Mouse (Mus musculus): ENCODE measurements around the gene Gpx3.
"Not testable (repeated sequence)": the region's sequence is repeated elsewhere in the genome, so short reads cannot be mapped to it uniquely, and the experiment has no call there.

Gpx3 gene

DNA sequence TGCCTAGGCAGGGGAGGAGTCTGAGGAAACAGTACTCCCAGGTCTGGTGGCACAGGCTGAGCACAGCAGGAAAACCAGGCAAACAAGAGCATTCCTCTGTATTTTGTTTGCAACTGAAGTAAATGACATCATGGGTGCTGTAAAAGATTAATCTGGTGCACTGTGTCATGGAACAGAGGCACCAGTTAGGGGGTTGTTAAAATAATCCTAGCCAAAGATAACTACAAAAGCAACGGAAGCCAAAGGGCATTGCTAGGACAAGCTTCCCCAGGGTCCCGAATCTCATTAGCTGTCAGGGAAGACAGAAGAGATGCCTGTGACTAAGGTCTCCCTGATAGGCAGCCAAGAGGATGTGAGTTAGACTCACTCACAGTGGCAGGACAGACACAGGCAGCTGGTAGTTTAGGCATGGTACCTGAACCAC, 21.2 kb upstream of the Gpx3 start:
- no peak for DNase-seq (ENCODE audit: low read depth, low spot score)

DNA sequence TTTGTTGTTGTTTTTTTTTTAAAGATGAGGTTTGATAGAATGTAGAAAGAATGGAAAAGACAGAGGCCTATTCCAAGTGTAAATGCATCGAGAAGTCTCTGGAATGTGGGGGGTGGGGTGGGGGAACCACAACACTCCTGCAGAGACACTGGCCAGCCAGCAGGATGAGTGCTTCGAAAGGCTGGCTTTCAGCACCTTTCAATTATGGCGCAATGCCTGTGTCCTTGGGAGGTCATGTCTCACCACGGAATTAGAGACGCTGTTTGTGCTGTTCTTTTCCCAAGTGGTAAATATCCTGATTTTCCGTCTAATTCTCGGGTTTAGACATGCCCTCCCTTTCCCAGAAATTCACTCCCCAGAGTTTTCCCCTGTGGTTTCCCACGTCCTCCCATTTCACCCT, 19.6 kb upstream of the Gpx3 start:
- no peak for DNase-seq (ENCODE audit: low read depth, low spot score)

GRCm38 (mm10) chr11:54884197-54884828, 17.9 kb upstream of the Gpx3 start:
- DNase-seq (ENCODE audit: low read depth, low spot score), result no peak

- no peak for DNase-seq (ENCODE audit: low read depth, low spot score)
These were observed 17.3 kb upstream of the Gpx3 start for GRCm38 (mm10) chr11:54884937-54885336.

DNA sequence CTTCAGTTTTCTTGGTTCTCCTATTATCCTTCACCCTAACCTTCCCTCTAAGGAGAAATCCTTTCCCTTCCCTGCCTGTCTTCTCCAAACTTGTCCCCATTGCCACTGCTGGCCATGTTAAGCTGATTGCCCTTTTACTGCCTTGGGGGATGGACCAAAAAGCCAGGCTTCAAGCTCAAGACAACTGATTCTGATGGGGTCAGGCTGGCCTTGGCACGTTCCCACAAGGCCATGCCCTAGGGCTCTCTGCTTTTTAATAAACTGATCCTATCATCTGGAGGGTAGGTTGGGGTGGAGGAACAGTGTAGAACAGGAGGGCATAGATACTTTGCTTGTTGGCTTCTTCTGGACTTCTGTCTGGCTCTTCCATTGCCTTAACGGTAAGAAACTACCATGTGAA, 16.8 kb upstream of the Gpx3 start:
- DNase-seq (ENCODE audit: low read depth, low spot score), result no peak

GRCm38 (mm10) chr11:54887927-54888326, 14.3 kb upstream of the Gpx3 start:
- DNase-seq (ENCODE audit: low read depth, low spot score), result no peak

GRCm38 (mm10) chr11:54891341-54891740, 10.9 kb upstream of the Gpx3 start:
- no peak for DNase-seq (ENCODE audit: low read depth, low spot score)

DNA sequence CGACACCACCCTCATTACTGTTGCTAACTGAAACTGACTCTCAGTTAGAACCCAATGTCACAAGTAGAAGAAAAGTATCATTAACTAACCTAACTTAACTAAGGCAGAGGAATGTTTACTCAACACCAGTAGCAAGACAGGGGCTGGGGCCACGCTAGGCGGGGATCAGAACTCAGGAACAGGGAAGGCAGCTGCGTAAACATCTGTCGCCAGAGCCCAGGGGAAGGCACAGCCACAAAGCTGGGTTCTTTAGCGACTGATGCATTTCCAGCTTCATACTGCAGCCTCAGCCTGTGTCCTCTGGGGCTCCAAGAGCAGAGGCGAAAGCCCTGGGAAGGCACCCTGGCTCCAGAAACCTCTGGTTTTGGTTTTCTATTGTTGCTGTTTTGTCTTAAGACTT, 10.2 kb upstream of the Gpx3 start:
- no peak for DNase-seq (ENCODE audit: low read depth, low spot score)

DNA sequence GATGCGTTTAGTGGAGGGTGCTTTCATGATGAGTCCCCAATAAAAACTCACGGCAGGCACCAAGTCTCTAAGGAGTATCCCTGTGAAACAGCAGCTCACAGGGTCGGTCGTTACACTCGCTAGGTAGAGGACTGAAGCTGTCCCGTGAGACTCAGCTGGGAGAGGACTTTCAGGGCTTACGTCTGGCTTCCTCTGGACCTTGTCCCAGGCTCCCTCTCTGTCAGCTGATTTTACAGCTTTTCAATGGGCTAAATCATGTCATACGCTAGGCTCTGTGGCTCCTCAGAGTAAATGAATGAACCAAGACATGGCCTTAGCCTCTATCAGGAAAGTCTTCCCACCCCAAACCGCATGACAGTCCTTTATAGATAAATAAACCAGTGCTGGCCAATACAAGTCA, 7.7 kb upstream of the Gpx3 start:
- DNase-seq (ENCODE audit: low read depth, low spot score), result no peak

GRCm38 (mm10) chr11:54896646-54897045, 5.6 kb upstream of the Gpx3 start:
- not testable (repeated sequence) for DNase-seq (ENCODE audit: low read depth, low spot score)

DNA sequence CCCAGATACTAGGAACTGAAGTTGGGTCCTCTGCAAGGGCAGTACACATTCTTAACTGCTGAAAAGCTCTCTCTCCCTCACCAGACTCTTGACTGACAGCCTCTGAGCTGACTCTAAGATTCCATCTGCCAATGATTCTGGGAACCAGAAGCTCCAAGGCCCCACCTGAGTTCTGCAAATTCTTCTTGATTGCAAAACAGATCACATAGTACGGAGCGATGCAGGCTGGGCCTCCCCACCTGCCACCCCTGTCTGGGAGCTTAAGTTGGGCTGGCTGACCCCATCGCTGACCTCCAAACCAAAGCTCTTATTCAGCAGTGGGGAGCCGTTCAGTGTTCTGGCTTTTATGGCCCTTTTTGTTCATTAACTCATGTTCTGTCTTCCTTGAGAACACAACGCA, 4.8 kb upstream of the Gpx3 start:
- DNase-seq (ENCODE audit: low read depth, low spot score), result no peak

- DNase-seq (ENCODE audit: low read depth, low spot score), result no peak
These were observed 2.6 kb upstream of the Gpx3 start for GRCm38 (mm10) chr11:54899657-54900056.

GRCm38 (mm10) chr11:54903339-54903738, 1.1 kb downstream of the Gpx3 start:
- no peak for DNase-seq (ENCODE audit: low read depth, low spot score)

DNA sequence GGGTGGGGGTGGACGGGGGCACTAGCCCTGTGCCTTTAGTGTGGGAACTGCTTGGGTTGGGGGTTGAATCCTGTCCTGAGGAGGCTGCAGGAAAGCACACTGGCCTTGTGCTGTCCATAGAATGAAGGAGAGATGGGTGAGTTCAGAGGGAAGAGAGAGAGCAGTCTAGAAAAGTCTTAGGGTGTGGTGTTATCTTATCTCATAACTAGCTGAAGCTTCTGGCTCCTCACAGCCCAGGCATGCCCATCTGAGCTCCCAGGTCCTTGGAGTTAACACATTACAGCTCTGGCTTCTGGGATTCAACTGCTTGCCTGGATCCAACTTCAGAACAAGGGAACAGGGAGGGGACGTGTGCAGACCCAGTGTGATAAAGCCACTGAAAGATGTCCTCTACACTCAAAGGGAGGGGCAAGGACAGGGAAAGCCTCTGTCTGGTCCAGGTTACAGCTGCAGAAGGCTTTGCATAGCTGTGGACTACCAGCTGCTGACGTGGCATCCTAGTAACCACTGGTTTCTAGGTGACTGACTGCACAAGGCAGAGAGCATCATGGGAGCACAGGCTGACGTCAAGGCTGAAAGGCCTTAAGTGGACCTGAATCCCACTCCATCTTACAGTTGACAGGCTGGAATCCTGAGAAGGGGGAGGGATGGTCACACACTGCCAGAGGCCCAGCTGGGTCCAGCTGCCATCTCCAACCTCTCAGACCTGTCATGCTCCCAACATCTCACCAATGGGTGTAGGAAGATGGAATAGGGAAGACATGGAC, 1.9 kb downstream of the Gpx3 start:
- no peak for DNase-seq (ENCODE audit: low read depth, low spot score)

DNA sequence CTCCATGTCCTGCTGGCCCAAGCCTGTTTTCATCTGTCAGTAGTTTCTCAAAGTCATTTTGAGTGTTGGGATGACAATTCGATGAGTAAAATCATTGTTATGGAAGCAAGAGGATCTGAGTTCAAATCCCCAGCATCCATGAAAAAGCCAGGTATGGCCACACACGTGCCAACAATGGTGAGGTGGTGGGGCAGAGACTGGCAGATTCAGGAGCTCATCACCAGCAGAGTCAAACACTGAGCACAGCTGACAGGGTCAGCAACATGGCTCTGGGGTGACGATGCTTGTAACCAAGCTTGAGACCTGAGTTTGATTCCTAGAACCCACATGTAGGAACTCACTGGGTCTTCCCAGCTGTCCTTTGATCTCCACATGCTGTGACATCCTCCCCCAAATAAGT, 2.8 kb downstream of the Gpx3 start:
- no peak for DNase-seq (ENCODE audit: low read depth, low spot score)

DNA sequence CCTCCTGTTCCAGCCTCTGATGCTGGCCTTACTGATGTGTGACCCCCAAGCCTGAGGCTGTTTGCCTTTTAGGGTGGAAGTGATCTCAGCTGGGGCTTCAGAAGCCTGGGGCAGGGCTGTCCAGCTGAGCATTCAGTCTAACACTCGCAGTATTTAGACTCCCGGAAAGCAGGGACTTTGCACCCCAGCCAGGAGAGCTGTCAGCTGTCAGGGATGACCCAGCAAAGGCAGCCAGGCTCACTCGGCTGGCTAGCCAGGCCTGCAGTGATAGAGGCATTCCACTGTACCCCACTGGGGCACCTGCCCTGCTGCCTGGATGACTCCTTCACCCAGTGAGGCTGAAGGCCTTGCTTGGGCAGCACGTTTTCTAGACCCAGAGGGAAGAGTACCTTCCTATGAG, 3.7 kb downstream of the Gpx3 start:
- DNase-seq (ENCODE audit: low read depth, low spot score), result no peak

GRCm38 (mm10) chr11:54906466-54906865, 4.2 kb downstream of the Gpx3 start:
- no peak for DNase-seq (ENCODE audit: low read depth, low spot score)

DNA sequence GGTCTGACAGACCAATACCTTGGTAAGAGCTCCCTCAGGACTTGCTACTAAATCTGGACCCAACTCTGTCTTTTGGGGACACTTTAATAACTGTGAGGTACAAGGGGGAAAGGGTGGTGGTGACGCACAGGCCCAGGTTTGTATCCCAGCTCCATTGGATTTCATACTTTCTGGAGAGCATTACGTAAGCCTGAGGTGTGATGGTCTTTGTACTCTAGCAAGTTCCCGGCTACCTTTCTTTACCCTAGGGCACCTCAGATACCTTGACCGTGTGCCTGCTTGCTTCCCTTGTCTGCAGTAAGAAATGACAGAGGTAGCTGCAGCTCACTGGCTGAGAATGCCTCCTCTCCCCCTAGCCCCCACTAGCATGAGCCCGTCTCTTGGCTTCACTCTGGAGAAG, 5.0 kb downstream of the Gpx3 start:
- no peak for DNase-seq (ENCODE audit: low read depth, low spot score)

DNA sequence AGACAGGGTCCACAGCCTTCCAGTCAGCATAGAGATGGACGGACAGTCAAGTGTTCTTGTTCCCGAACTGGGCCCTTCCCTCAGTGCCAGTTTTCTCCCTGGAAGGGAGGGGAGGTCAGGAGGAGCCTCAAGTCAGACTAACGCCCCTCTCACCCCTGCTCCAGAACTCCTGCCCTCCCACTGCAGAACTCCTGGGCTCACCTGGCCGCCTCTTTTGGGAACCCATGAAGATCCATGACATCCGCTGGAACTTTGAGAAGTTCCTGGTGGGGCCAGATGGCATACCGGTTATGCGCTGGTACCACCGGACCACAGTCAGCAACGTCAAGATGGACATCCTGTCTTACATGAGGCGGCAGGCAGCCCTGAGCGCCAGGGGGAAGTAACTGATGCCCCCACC, 7.0 kb downstream of the Gpx3 start:
- no peak for DNase-seq (ENCODE audit: low read depth, low spot score)

- DNase-seq (ENCODE audit: low read depth, low spot score), result no peak
These were observed 7.9 kb downstream of the Gpx3 start for GRCm38 (mm10) chr11:54910081-54910665.

DNA sequence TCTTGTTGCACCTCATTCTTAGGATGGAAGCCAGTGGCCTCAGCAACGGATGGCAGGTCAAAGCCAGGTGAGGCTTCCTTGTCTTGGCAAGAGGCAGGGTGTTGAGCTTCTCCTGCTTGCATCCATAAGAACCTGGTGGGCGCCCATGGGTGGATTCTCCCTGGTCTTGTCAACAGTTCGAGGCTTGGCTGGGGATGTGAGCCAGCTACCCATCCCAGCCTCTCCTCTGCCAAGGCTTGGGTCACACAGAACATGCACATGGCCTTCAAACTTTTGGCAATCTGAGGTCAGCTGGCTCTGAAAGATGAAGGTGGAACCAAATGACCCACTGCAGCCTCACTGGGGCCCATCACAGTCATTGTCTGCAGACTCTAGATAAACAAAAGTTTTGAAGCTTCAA, 8.9 kb downstream of the Gpx3 start:
- DNase-seq (ENCODE audit: low read depth, low spot score), result no peak

DNA sequence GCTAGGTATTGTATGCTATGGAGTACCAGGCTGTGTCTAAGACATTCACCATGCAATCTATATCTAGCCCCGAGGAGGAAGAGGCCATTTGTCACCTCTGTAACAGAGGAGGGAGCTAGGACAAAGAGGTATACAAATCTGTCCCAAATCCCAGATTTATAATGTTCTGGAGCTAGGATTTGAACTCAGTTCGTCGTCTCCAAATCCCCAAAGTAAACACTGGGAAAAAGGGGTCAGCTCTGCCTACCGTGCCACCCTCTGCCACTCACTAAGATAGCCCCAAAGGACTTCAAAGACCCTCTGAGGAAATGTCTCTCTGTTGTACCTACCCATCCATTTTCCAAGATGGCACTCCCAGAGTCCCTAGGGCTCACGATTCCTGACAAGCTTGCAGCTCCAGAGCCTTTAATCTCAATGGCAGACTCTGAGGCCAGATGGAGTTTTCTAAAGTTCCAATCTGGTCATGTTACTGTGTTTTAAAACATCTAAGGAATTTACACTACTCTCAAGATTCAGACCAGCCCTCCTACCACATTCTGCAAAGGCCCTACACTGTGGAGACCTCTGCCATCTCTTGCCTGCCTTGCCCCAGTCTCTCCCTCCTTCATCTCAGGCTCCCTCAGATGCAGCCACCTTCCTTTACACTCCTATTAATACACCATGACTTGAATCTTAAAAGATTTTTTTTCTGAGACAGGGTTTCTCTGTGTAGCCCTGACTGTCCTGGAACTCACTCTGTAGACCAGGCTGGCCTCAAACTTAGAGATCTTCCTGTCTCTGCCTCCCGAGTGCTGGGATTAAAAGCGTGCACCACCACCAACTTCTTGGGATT, 9.6 kb downstream of the Gpx3 start:
- no peak for DNase-seq (ENCODE audit: low read depth, low spot score)

Data from c-Kit-negative CD71-positive TER-119-positive erythroid progenitor cells, embryonic 14.5 days (primary cell).